Mouse (Mus musculus) right cerebral cortex, adult 2 months (tissue): ENCODE results near the gene Lcp2.

Experiments used
- DNase-seq, 2 experiments: peaks; one replicate each; pipeline ENCODE4 v3.0.0; 2021 to 2022; ENCODE audit warnings: low spot score in 2 of 2

The Lcp2 gene

GRCm38 (mm10) chr11:34046767-34047541, at the start of gene Lcp2:
Gene Lcp2, plus strand, starts transcription at chr11:34046920.
- no peak for DNase-seq

GRCm38 (mm10) chr11:33998244-33998643, 48.5 kb upstream of the Lcp2 start:
- DNase-seq: no peak

- DNase-seq: no peak
Measured at GRCm38 (mm10) chr11:34000416-34000815, 46.3 kb upstream of the Lcp2 start.

DNA sequence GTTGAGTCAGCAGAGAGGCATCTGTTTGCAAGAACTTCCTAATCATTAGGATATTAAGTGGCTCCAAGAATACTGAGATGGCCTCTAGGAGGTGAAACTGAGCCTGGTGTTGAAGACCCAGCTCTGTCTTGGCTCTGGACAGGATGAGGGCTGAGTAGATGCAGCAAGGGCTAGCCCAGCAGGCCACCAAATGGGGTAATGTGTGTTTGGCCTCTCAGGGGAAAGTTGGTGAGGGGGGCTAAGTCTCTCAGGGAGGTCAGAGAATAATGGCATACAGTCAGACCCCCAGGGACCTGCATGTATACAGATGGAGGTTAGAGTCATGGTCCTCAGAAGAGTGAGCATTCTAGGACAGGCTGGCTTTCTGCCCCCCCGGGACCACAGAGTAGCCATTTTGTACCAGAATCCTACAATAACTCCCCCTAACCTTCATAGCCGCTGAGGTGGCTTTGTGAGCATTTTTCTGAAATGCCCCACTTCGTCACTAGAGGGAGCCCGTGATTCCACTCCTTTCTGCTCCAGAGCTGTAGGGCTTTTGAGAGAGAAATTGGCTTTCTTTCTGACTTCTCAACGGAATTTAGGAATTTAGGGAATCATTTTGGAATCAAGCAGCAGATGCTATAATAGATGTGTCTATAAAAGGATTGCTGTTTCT, 44.7 kb upstream of the Lcp2 start:
- peak; percentile 75 to 81 for DNase-seq

GRCm38 (mm10) chr11:34002593-34002965, 44.1 kb upstream of the Lcp2 start:
- DNase-seq: no peak

- DNase-seq: no peak
Measured at GRCm38 (mm10) chr11:34007616-34008015, 39.1 kb upstream of the Lcp2 start.

- DNase-seq: no peak
Measured at GRCm38 (mm10) chr11:34008214-34008613, 38.5 kb upstream of the Lcp2 start.

DNA sequence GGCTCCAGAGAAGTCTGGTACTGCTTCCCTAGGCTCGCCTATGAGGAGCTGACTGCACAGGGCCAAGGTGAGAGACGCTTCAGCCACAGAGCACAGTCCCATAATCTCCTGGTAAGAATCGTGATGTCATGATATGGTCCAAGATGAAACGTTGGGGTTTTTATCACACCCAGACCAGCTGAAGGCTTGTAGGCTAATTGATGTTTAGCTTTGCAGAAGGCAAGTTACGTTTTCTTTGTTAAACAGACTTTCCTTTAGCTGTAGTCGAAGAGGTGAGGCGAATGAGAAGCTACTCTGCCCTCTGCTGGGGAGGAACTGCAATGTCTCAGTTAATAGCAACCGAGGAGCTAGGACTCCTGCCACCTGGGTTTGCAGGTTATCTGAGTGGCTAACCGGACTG, 38.0 kb upstream of the Lcp2 start:
- peak; percentile 77 for DNase-seq

DNA sequence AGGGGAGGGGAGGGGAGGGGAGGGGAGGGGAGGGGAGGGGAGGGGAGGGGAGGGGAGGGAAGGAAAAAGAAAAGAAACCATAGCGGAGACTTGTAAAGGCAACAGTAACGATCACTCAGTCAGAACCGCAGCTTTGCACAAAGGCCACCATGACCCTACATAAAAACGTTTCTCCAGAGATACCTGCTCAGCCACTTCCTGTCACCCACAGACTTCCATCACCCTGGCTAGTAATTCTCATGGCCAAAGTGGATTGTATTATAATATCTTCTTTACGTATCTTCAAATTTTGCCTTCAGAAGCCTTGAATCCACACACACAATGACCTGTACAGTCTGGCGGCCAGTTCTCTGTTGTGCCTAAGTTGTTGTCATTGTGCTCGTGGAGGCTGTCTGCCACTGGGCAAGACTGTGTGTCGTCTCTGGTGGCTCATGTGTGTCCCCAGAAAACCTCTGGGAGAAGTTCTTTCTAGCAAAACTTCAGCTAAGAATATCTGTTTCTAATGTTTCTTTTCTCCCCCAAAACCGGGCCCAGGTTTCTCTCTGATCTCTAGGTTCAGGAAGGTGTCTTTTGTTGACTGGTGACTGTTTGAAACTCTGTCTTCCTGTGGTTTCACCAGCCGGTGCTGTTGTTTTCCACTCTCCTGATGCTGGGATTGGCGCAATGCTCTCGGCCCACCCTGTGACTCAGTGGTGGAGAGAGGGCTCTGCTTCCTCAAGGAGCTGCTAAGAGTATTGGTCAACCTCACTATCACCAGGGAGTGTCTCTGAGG, 37.2 kb upstream of the Lcp2 start:
- no peak for DNase-seq

GRCm38 (mm10) chr11:34010133-34010858, 36.4 kb upstream of the Lcp2 start:
- DNase-seq: no peak

DNA sequence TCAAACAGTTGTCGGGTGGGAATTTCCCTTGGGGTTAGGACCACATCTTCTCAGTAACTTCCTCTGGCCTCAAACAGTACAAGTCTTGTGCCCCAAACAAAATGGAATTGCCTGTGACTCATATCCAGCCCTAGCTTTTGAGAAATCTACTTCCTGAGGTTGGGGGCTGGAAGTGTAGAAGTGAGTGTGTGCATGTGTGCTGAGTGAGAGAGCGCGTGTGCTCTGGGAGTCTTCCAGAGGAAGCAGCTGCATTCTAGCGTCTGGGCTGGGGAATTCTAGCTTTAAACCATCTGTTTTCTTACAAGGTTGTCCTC, 35.9 kb upstream of the Lcp2 start:
- peak; percentile 25 to 34 for DNase-seq

GRCm38 (mm10) chr11:34012007-34012652, 34.6 kb upstream of the Lcp2 start:
- no peak for DNase-seq

GRCm38 (mm10) chr11:34025091-34025490, 21.6 kb upstream of the Lcp2 start:
- DNase-seq: no peak

GRCm38 (mm10) chr11:34029658-34030057, 17.1 kb upstream of the Lcp2 start:
- no peak for DNase-seq

DNA sequence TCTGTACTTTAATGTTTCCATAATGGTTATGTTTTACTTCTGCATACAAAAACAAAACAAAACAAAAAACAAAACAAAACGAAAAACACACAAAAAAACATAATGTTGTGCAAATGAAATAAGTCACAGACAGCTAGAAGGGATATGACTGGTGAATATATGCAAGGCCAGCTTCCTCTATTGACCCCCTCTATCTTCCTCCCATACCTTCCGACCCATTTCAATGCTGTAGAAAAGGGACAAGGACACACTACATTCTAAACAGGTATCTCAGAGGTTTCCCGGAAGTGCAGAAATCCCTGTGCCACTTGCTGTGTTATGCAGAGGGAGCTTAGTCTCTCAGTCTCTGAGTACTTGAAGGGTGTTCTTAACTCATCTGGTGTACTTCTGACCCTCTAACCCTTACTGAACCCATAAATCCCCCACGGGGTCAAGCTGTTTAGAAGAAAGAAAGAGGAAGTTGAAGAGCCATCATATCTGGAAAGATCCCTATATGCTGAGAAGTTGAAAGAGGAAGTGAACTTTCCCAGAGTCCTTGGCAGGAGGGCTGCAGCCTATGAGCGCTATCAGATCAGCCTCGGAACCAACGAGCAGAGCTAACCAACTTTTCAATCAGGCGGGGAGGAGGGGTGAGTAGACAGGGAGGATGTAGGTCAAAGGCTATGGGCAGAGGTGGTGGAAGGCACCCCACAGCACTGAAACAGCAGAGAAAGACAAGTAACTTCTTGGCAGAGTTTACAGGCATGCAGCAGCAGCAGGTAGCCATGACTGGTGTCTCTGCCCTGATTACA, 15.5 kb upstream of the Lcp2 start:
- DNase-seq: no peak

DNA sequence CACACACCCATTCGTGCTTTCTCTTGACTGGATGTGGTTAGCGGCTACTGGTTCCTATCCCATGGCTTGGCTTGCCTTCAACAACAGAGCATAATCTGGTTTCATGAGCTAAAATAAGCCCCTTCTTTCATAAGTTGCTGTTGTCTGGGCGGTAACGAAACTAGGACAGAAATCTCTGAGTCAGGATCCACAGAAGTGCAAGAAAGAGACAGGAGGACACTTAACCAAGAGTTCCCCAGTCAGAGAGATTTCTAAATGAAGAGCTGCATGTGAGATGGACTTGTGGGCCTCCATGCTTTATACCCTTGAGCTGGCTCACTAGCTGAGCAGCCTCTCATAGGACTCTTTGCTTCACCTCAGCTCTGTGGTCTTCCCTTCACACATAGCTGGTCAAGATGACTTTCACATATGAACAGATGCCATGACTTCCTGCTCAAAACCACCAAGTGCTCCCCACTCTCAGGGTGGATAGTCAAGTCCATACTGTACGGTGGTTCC, 12.7 kb upstream of the Lcp2 start:
- peak in 1 of 2 experiments; percentile 38 for DNase-seq

- no peak for DNase-seq
Measured at GRCm38 (mm10) chr11:34034794-34035193, 11.9 kb upstream of the Lcp2 start.

DNA sequence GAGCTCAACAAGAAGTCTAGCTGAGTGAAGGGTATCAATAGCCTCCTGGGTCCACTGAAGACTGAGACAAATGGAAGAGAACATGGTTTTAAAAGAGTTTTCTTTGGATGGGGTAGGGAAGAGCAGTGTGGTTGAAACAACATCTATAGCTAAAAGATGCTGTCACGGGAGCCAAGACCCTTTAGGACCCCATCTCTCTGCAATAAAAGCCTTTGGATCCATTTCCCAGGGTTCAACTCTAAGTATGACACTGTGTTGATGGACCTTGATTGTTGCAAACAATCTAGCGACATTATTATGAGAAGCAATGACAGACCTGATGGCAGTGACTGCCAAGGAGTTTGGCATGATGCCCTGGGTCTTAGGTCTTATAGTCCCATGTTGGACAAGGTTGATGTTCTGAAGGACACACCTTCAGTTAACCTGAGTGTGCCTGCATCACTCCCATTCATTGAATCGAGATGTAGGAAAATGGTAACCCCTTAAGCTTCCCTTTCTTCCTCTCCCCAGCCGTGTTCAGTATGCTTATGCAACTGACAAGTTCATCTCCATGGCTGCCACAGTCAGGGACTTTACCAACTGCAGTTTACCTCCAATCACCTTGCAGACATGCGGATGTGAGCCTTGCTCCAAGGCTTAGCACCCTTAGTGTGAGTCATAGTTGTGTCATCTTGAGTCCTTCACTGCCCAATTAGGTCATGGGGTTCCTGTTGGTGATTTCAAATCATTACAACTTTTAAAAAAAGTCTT, 10.6 kb upstream of the Lcp2 start:
- no peak for DNase-seq

DNA sequence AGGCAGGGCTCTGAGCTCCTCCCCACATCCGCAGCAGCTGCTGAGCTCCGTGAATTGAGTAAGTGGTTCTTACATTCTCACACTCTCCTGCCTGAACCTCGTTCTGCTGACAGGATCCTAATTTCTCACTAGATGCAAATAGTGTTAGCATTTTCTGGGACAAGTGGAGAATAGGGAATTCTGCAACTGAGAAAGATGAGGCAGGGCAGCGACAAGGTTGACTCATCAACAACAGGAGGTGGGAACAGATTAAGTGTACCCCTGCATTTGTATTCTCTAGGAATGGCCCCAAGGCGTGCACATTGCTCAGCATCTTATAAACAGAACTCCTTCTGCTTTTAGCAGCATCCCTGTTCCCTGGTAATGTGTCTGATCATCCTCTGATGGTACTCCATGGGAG, 6.7 kb upstream of the Lcp2 start:
- DNase-seq: peak; percentile 24 to 39

DNA sequence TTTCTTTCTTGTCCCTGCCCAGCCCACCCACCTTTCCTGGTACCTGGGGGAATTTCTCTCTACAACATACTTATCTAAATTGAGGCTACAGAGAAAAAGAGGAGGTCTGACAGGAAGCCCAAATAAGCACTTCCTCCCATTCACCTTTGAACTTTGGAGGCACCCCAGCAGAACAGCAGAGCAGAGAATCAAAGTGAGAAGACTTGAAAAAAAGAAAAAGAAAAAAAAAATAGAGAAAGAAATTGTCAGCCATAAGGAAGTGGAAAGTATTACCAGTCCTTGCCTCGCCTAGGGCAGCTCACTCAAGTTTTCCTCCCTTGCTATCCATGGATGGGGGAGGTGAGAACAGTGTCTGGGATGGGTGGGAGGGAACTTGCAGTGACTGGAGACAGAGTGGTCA, 3.9 kb upstream of the Lcp2 start:
- no peak for DNase-seq
